Mouse (Mus musculus): Measurements from ENCODE around the gene Esr2. TPM values are rescaled to one million over a fixed set of nuclear protein-coding genes. Genes with fewer than 3 reads are reported as not detected.
A peak's percentile ranks its signal among the peaks of the same experiment; 100 is the strongest.

The Esr2 gene
- polyA plus RNA-seq, 1 experiment: 0.49 TPM

- TF ChIP-seq CTCF (IDR thresholded peaks at IDR 0.05; ENCODE audit: low read depth, low read length): no peak
- no peak for TF ChIP-seq EP300 (IDR thresholded peaks at IDR 0.05; ENCODE audit: insufficient read depth, low read depth, low read length)
- no peak for TF ChIP-seq POLR2A (IDR thresholded peaks at IDR 0.05; ENCODE audit: insufficient read depth, low read length)
- no peak overlapping the region for H3K9ac ChIP-seq (ENCODE audit: low read depth, poor library complexity, severe bottlenecking)
- no peak overlapping the region for H3K4me3 ChIP-seq (ENCODE audit: low read depth, low read length)
- H3K4me1 ChIP-seq (ENCODE audit: control insufficient read depth, insufficient read depth, low read length): peaks cover 6% of the 10 kb centered on the region
- H3K27me3 ChIP-seq (ENCODE audit: control insufficient read depth, insufficient read depth, low read length, poor library complexity, severe bottlenecking): no peaks in the 10 kb centered on the region
- H3K36me3 ChIP-seq (ENCODE audit: control insufficient read depth, insufficient read depth, low read length, poor library complexity, severe bottlenecking): no peaks in the 10 kb centered on the region
- H3K27ac ChIP-seq (ENCODE audit: insufficient read depth, low read length): no peak overlapping the region
- H3K9me3 ChIP-seq (replicated peaks; ENCODE audit: control insufficient read depth, insufficient read depth, low read length, poor library complexity, severe bottlenecking): no peaks in the 10 kb centered on the region
These were observed 103.1 kb downstream of the Esr2 start for GRCm38 (mm10) chr12:76073981-76074380.

DNA sequence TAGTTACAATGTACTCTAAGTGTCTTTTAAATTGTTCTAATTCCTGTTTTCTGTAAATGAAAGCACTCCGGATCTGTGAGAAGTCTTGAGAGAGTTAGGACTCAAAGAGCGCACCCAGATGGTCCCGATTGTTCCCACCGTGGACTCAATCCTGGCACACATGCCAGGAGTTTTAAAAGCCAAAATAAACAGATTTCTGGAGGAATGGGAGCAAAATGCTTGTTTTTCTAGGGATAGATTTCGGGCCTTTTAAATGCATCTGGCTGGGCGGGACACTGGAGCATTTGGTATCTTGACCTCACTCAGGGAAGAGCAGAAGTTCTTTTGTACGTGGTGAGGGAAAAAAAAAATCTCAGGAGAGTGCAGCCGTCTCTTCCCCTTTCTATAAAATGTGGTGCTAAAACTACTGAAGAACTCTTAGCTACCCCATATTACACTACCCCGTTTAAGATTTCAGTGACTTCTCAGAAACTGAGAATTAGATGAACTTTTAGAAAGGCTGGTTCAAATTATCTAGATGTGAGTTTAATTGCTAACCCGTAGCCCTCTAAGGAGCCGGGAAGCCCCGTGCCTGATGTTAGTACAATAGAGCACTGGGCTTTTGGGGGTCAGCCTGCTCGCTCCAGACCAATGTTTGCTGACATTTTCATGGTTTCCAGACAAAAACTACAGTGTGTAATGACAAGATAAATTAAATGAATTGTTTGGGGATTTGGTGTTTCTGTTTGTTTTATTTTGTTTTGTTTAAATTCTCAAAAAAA lies 103.8 kb downstream of the Esr2 start:
- no peaks in the 10 kb centered on the region for H3K27me3 ChIP-seq (ENCODE audit: control insufficient read depth, insufficient read depth, low read length, poor library complexity, severe bottlenecking)
- H3K9ac ChIP-seq (ENCODE audit: low read depth, poor library complexity, severe bottlenecking): no peak overlapping the region
- H3K4me1 ChIP-seq (ENCODE audit: control insufficient read depth, insufficient read depth, low read length): peaks cover 6% of the 10 kb centered on the region
- H3K36me3 ChIP-seq (ENCODE audit: control insufficient read depth, insufficient read depth, low read length, poor library complexity, severe bottlenecking): no peaks in the 10 kb centered on the region
- no peak overlapping the region for H3K4me3 ChIP-seq (ENCODE audit: low read depth, low read length)
- no peak overlapping the region for H3K27ac ChIP-seq (ENCODE audit: insufficient read depth, low read length)
- no peaks in the 10 kb centered on the region for H3K9me3 ChIP-seq (replicated peaks; ENCODE audit: control insufficient read depth, insufficient read depth, low read length, poor library complexity, severe bottlenecking)
- TF ChIP-seq EP300 (IDR thresholded peaks at IDR 0.05; ENCODE audit: insufficient read depth, low read depth, low read length) (no peak), CTCF (IDR thresholded peaks at IDR 0.05; ENCODE audit: low read depth, low read length) (no peak)

DNA sequence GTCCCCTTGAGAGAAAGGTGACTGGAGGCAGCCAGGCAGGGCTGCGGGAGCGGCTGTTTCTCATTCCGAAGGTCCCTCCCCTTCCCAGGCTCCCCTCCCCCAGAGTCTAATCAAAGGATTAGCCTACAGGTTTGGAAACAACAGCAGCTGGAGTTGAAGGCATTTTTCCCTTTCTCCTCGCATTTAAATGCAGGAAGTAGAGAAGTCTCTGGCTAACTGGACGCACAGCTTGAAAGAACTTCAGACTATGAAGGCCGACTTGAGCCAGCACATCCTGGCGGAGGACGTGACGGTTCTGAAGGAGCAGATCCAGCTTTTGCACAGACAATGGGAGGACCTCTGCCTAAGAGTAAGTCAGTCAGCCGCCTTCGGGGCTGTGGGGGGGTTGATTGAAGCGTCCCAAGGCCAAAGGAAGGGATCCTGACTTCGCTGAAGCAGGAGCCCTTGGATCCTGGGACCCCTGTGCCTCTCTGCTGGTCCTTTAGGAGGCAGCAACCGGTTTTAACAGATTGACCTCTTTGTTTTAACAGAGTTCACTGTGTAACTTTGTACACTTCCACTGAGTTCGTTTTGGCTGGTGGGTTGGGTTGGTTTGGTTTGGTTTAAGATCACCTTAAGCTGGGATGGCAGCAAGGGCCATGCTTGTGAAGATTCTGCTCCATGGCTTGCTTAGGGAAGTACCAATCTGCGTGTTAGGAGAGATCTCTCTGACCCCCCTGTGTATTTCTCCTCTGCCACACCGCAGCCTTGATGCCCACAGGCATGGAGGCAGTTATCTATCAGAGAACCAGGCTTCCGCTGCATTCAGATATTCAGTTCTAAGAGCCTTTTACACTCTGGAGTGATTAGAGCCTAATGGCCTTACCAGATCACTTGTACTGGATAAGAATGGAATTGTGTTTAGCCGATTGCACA lies 104.9 kb downstream of the Esr2 start:
- peak overlapping the region; percentile 81 for H3K27ac ChIP-seq (ENCODE audit: insufficient read depth, low read length)
- no peaks in the 10 kb centered on the region for H3K27me3 ChIP-seq (ENCODE audit: control insufficient read depth, insufficient read depth, low read length, poor library complexity, severe bottlenecking)
- H3K36me3 ChIP-seq (ENCODE audit: control insufficient read depth, insufficient read depth, low read length, poor library complexity, severe bottlenecking): no peaks in the 10 kb centered on the region
- peak overlapping the region; percentile 48 for H3K9ac ChIP-seq (ENCODE audit: low read depth, poor library complexity, severe bottlenecking)
- H3K9me3 ChIP-seq (replicated peaks; ENCODE audit: control insufficient read depth, insufficient read depth, low read length, poor library complexity, severe bottlenecking): no peaks in the 10 kb centered on the region
- H3K4me1 ChIP-seq (ENCODE audit: control insufficient read depth, insufficient read depth, low read length): peaks cover 6% of the 10 kb centered on the region
- TF ChIP-seq POLR2A (IDR thresholded peaks at IDR 0.05; ENCODE audit: insufficient read depth, low read length) (no peak), EP300 (IDR thresholded peaks at IDR 0.05; ENCODE audit: insufficient read depth, low read depth, low read length) (peak; percentile 55; the same call in 1 of the 2 replicates)
- H3K4me3 ChIP-seq (ENCODE audit: low read depth, low read length): peak overlapping the region; percentile 43

Other genes starting within 250 kb of the Esr2 start
- gene Tex21, start 69.5 kb upstream of the Esr2 start, polyA plus RNA-seq (2011; ENCODE audit: insufficient read depth, insufficient read length, low read depth, missing spikeins): 8.8 and 8.9 TPM in 2 replicates
- 237 and 239 TPM in 2 replicates for gene Mthfd1, start 78.0 kb upstream of the Esr2 start, polyA plus RNA-seq (2011; ENCODE audit: insufficient read depth, insufficient read length, low read depth, missing spikeins)
- 9.3 and 11.1 TPM in 2 replicates for gene Akap5, start 147.6 kb upstream of the Esr2 start, polyA plus RNA-seq (2011; ENCODE audit: insufficient read depth, insufficient read length, low read depth, missing spikeins)
- 23.1 and 30.8 TPM in 2 replicates for gene Zbtb25, start 192.3 kb upstream of the Esr2 start, polyA plus RNA-seq (2011; ENCODE audit: insufficient read depth, insufficient read length, low read depth, missing spikeins)
- gene Zbtb1, start 193.0 kb upstream of the Esr2 start, polyA plus RNA-seq (2011; ENCODE audit: insufficient read depth, insufficient read length, low read depth, missing spikeins): 5.8 and 6.1 TPM in 2 replicates
- gene Hspa2, start 226.9 kb upstream of the Esr2 start, polyA plus RNA-seq (2011; ENCODE audit: insufficient read depth, insufficient read length, low read depth, missing spikeins): 8.2 and 8.7 TPM in 2 replicates
- gene Ppp1r36, start 240.3 kb upstream of the Esr2 start, polyA plus RNA-seq (2011; ENCODE audit: insufficient read depth, insufficient read length, low read depth, missing spikeins): 1.1 and 2.1 TPM in 2 replicates

All from ES-Bruce4 (cell line).